29 mouse cellular contexts compared by ENCODE assay signal in genomic region chr5:87336961-87337697, GRCm38 (mm10). TPM values are rescaled to one million over a fixed set of nuclear protein-coding genes. Genes with fewer than 3 reads are reported as not detected.
A peak's percentile ranks its signal among the peaks of the same experiment; 100 is the strongest.
DNase-seq lines count a peak whose midpoint lies in the region; ATAC-seq and TF ChIP-seq lines count a peak whose summit lies in the region.
"Had no signal": no experiment of that assay in that cellular context is flagged by ENCODE, and none has a peak within 500 bp of the region (broad histone marks: within the 10 kb centered on the region; RNA-seq: fewer than 3 reads in every experiment).

Gene Ugt2a3 (minus strand): TSS chr5:87337195.

- no peaks in the 10 kb centered on the region for H3K79me2 ChIP-seq in liver, adult 2 months (ENCODE audit: control insufficient read depth, insufficient read depth, low read length)

- H3K9me3 ChIP-seq in liver, embryonic 11.5 days (ENCODE audit: control insufficient read depth, low read length): no peaks in the 10 kb centered on the region
- no peaks in the 10 kb centered on the region for H3K9me3 ChIP-seq in lung, postnatal 0 days (ENCODE audit: low read length)
- no peaks in the 10 kb centered on the region for H3K9me3 ChIP-seq in intestine, postnatal 0 days (ENCODE audit: control insufficient read depth)
- H3K9me3 ChIP-seq: embryonic facial prominence, embryonic 10.5 days; embryonic facial prominence, embryonic 12.5 days; forebrain, embryonic 13.5 days; forebrain, embryonic 15.5 days had no signal

- TF ChIP-seq CTCF in liver, adult 2 months (IDR thresholded peaks at IDR 0.05; ENCODE audit: low read depth, low read length): no peak
- TF ChIP-seq CTCF in lung, postnatal 0 days (IDR thresholded peaks at IDR 0.05): no peak
- TF ChIP-seq CTCF in lung, adult 2 months (IDR thresholded peaks at IDR 0.05; ENCODE audit: insufficient read depth, low read length): no peak
- TF ChIP-seq CTCF in intestine, postnatal 0 days (IDR thresholded peaks at IDR 0.05; ENCODE audit: low read depth): no peak

- WGBS in liver, adult 2 months: 30% methylated on average over 11 of the region's 11 CpGs
- WGBS in liver, embryonic 11.5 days: 75% methylated on average over 11 of the region's 11 CpGs
- WGBS in lung, postnatal 0 days: 51% methylated on average over 11 of the region's 11 CpGs
- WGBS in lung, adult 2 months: 60% methylated on average over 11 of the region's 11 CpGs
- WGBS in intestine, postnatal 0 days: 34% methylated on average over 11 of the region's 11 CpGs

- peak within 1 kb of the TSS; percentile 92 for H3K4me3 ChIP-seq in liver, adult 2 months (ENCODE audit: insufficient read depth, low read depth, low read length)
- H3K4me3 ChIP-seq in liver, embryonic 11.5 days (ENCODE audit: low read depth, low read length): no peak within 1 kb of the TSS
- no peak within 1 kb of the TSS for H3K4me3 ChIP-seq in lung, postnatal 0 days (ENCODE audit: low read depth, low read length)
- no peak within 1 kb of the TSS for H3K4me3 ChIP-seq in lung, adult 2 months (replicated peaks; ENCODE audit: extremely low read depth, low read depth, low read length)
- peak within 1 kb of the TSS; percentile 14; the same call in 1 of the 2 replicates for H3K4me3 ChIP-seq in intestine, postnatal 0 days (ENCODE audit: low read depth, low read length)
- H3K4me3 ChIP-seq: embryonic facial prominence, embryonic 10.5 days; embryonic facial prominence, embryonic 12.5 days; forebrain, embryonic 13.5 days; forebrain, embryonic 15.5 days had no signal

- H3K4me1 ChIP-seq in liver, adult 2 months (ENCODE audit: control insufficient read depth, insufficient read depth, low read length): peaks cover 6% of the 10 kb centered on the region; the same call in 1 of the 2 replicates
- no peaks in the 10 kb centered on the region for H3K4me1 ChIP-seq in liver, embryonic 11.5 days (replicated peaks; ENCODE audit: control insufficient read depth, insufficient read depth, low read length)
- H3K4me1 ChIP-seq in lung, postnatal 0 days (ENCODE audit: insufficient read depth, low read depth, low read length): no peaks in the 10 kb centered on the region
- H3K4me1 ChIP-seq in lung, adult 2 months (ENCODE audit: control insufficient read depth, insufficient read depth, low read length): no peaks in the 10 kb centered on the region
- H3K4me1 ChIP-seq in intestine, postnatal 0 days (replicated peaks; ENCODE audit: control insufficient read depth, insufficient read depth, low read length): no peaks in the 10 kb centered on the region
- H3K4me1 ChIP-seq: embryonic facial prominence, embryonic 10.5 days; embryonic facial prominence, embryonic 12.5 days; forebrain, embryonic 13.5 days; forebrain, embryonic 15.5 days had no signal

- peaks cover 5% of the 10 kb centered on the region for H3K36me3 ChIP-seq in liver, adult 2 months (ENCODE audit: control insufficient read depth, insufficient read depth, low read length)
- H3K36me3 ChIP-seq in liver, embryonic 11.5 days (ENCODE audit: control insufficient read depth, insufficient read depth, low read length): no peaks in the 10 kb centered on the region
- no peaks in the 10 kb centered on the region for H3K36me3 ChIP-seq in lung, postnatal 0 days (ENCODE audit: insufficient read depth, low read length)
- no peaks in the 10 kb centered on the region for H3K36me3 ChIP-seq in intestine, postnatal 0 days (ENCODE audit: control insufficient read depth, insufficient read depth)
- H3K36me3 ChIP-seq: embryonic facial prominence, embryonic 10.5 days; embryonic facial prominence, embryonic 12.5 days; forebrain, embryonic 15.5 days; G1E had no signal

- DNase-seq in liver, adult 2 months (ENCODE audit: extremely low read depth, low read depth, low spot score): peak; percentile 88
- DNase-seq in liver, embryonic 11.5 days (ENCODE audit: low spot score): no peak
- DNase-seq in lung, postnatal 0 days (ENCODE audit: low spot score): peak; percentile 12
- no peak for DNase-seq in lung, adult 2 months
- DNase-seq in cerebellum, postnatal 25 days: no peak
- no peak for DNase-seq in layer of hippocampus, adult 11-12 months (ENCODE audit: low spot score)
- DNase-seq: adrenal gland, adult 2 months; adrenal gland, postnatal 10 days; adrenal gland, postnatal 25 days; B cell, adult 2 months; cerebellum, adult 11 months; cerebellum, adult 18-20 months; cerebellum, adult 8-10 months; cerebellum, adult 9-11 months; cerebellum, postnatal 14 days had no signal

- peak within 1 kb of the TSS; percentile 88 for H3K9ac ChIP-seq in liver, adult 2 months (ENCODE audit: low read depth, low read length)
- no peak within 1 kb of the TSS for H3K9ac ChIP-seq in liver, embryonic 11.5 days (ENCODE audit: low read depth, low read length)
- no peak within 1 kb of the TSS for H3K9ac ChIP-seq in lung, postnatal 0 days (replicated peaks; ENCODE audit: low read depth)
- no peak within 1 kb of the TSS for H3K9ac ChIP-seq in intestine, postnatal 0 days (ENCODE audit: low read depth, low read length)
- H3K9ac ChIP-seq: embryonic facial prominence, embryonic 12.5 days; forebrain, embryonic 13.5 days; forebrain, embryonic 15.5 days had no signal

- ATAC-seq in liver, embryonic 11.5 days (replicated peaks; ENCODE audit: low FRiP score): no peak
- ATAC-seq in lung, postnatal 0 days: no peak
- ATAC-seq in intestine, postnatal 0 days: peak; percentile 92
- ATAC-seq: activated CD4-positive, CD25-positive, alpha-beta regulatory T cell, adult 4 months; CD4-positive, CD25-positive, alpha-beta regulatory T cell, adult 4 months; forebrain, embryonic 13.5 days; forebrain, embryonic 15.5 days; Patski had no signal

- TF ChIP-seq EP300 in lung, postnatal 0 days (IDR thresholded peaks at IDR 0.05): no peak

- peak; percentile 51; the same call in 1 of the 2 replicates for TF ChIP-seq POLR2A in liver, adult 2 months (IDR thresholded peaks at IDR 0.05; ENCODE audit: extremely low read depth, insufficient read depth, low read length)
- TF ChIP-seq POLR2A in lung, adult 2 months (IDR thresholded peaks at IDR 0.05; ENCODE audit: borderline replicate concordance, extremely low read depth, low read depth, low read length): no peak

- no peak within 1 kb of the TSS for H3K4me2 ChIP-seq in liver, embryonic 11.5 days
- no peak within 1 kb of the TSS for H3K4me2 ChIP-seq in lung, postnatal 0 days (replicated peaks; ENCODE audit: low read depth, low read length)
- H3K4me2 ChIP-seq in intestine, postnatal 0 days (replicated peaks; ENCODE audit: low read depth): peak within 1 kb of the TSS; percentile 49
- H3K4me2 ChIP-seq: embryonic facial prominence, embryonic 12.5 days; forebrain, embryonic 13.5 days; forebrain, embryonic 15.5 days had no signal

- no peaks in the 10 kb centered on the region for H3K27me3 ChIP-seq in liver, adult 2 months (ENCODE audit: control insufficient read depth, insufficient read depth, low read length)
- no peaks in the 10 kb centered on the region for H3K27me3 ChIP-seq in liver, embryonic 11.5 days (replicated peaks; ENCODE audit: control insufficient read depth, insufficient read depth, low read length)
- no peaks in the 10 kb centered on the region for H3K27me3 ChIP-seq in lung, postnatal 0 days (replicated peaks; ENCODE audit: insufficient read depth, low read length)
- no peaks in the 10 kb centered on the region for H3K27me3 ChIP-seq in intestine, postnatal 0 days (replicated peaks; ENCODE audit: control insufficient read depth, insufficient read depth, low read length)
- H3K27me3 ChIP-seq: CH12.LX; embryonic facial prominence, embryonic 12.5 days; forebrain, embryonic 13.5 days; forebrain, embryonic 15.5 days had no signal

- H3K27ac ChIP-seq in liver, adult 2 months (replicated peaks; ENCODE audit: insufficient read depth, low read depth, low read length): peak within 1 kb of the TSS; percentile 97
- H3K27ac ChIP-seq in liver, embryonic 11.5 days (ENCODE audit: low read depth, low read length): no peak within 1 kb of the TSS
- H3K27ac ChIP-seq in lung, postnatal 0 days (ENCODE audit: low read length): no peak within 1 kb of the TSS
- H3K27ac ChIP-seq in intestine, postnatal 0 days (ENCODE audit: low read depth, low read length): peak within 1 kb of the TSS; percentile 35; the same call in 1 of the 2 replicates
- H3K27ac ChIP-seq: embryonic facial prominence, embryonic 10.5 days; embryonic facial prominence, embryonic 12.5 days; forebrain, embryonic 13.5 days; forebrain, embryonic 15.5 days had no signal

RNA-seq across cellular contexts. Expression of gene Ugt2a3, which starts in this region (rescaled TPM):
- 509 and 549 TPM in 2 replicates for total RNA-seq in liver, adult 2 months (2014; rRNA removed)
- 108 and 121 TPM in 2 replicates for polyA plus RNA-seq in liver, adult 2 months (2012; rRNA removed)
- polyA plus RNA-seq in liver, embryonic 11.5 days (2014; fragmentation: Nextera tagmentation; extraction: Ambion mirVana): not detected in 2 replicates
- polyA plus RNA-seq in lung, postnatal 0 days (2015; fragmentation: Nextera tagmentation; extraction: Ambion mirVana): not detected in 2 replicates
- polyA plus RNA-seq in lung, adult 2 months (2012; rRNA removed): not detected in 2 replicates
- 5.9 and 6.9 TPM in 2 replicates for polyA plus RNA-seq in intestine, postnatal 0 days (2015; fragmentation: Nextera tagmentation; extraction: Ambion mirVana)
- total RNA-seq: adrenal gland, postnatal 25 days; CH12.LX had no signal
- polyA plus RNA-seq: activated CD4-positive, CD25-positive, alpha-beta regulatory T cell, adult 4 months; adrenal gland, adult 2 months; brain, embryonic 14.5 days; CD4-positive, CD25-positive, alpha-beta regulatory T cell, adult 4 months; cortical plate, adult 2 months; embryonic facial prominence, embryonic 10.5 days; embryonic facial prominence, embryonic 12.5 days; embryonic facial prominence, embryonic 14.5 days; forebrain, embryonic 11.5 days; forebrain, embryonic 13.5 days; forebrain, embryonic 15.5 days; G1E had no signal

Comparison
In these comparisons a context has a peak if more than half of its experiments do, and no peak if none do; other contexts are left out.
1. RNA of gene Ugt2a3 (polyA plus RNA-seq): 108 to 121 TPM in liver, adult 2 months; 5.9 to 6.9 TPM in intestine, postnatal 0 days, not detected in lung, adult 2 months, not detected in liver, embryonic 11.5 days and not detected in lung, postnatal 0 days; every median in the first group is over 10 times any median in the second.
2. H3K27ac ChIP-seq: peak in liver, adult 2 months (single experiment) and intestine, postnatal 0 days (single experiment); none in liver, embryonic 11.5 days (single experiment) and lung, postnatal 0 days (single experiment).
3. H3K4me3 ChIP-seq: peak in liver, adult 2 months (single experiment) and intestine, postnatal 0 days (single experiment); none in liver, embryonic 11.5 days (single experiment), lung, postnatal 0 days (single experiment) and lung, adult 2 months (single experiment).
4. Peak in DNase-seq in lung, postnatal 0 days; RNA of the gene not detected or under 1 TPM.